Mouse (Mus musculus): ENCODE measurements at regions not wholly inside any gene's neighbourhood (a gene's known extent, or its start where the extent isn't known, plus 50 kb on each side); places are given as distances from the start of the nearest gene placed in this dataset.

GRCm38 (mm10) chr4:82123101-82123500 lies 582.4 kb downstream of the Nfib start:
- TF ChIP-seq CTCF (IDR thresholded peaks at IDR 0.05; ENCODE audit: control insufficient read depth, insufficient read depth, insufficient read length) (no peak), USF1 (IDR thresholded peaks at IDR 0.05; ENCODE audit: low read depth) (no peak), MAX (IDR thresholded peaks at IDR 0.05) (no peak), MYOD1 (IDR thresholded peaks at IDR 0.05; ENCODE audit: control insufficient read depth, insufficient read length, low read depth) (no peak), CEBPB (IDR thresholded peaks at IDR 0.05; ENCODE audit: low read depth) (no peak), MYOG (IDR thresholded peaks at IDR 0.05; ENCODE audit: control insufficient read depth, extremely low read depth, insufficient read length) (no peak), FOSL1 (IDR thresholded peaks at IDR 0.05; ENCODE audit: insufficient read depth, low read length, poor library complexity, severe bottlenecking) (no peak)
